Mouse (Mus musculus) cortical plate, adult 2 months (tissue): ENCODE results near the gene Trpc2. TPM values are rescaled to one million over a fixed set of nuclear protein-coding genes. Genes with fewer than 3 reads are reported as not detected.
A peak's percentile ranks its signal among the peaks of the same experiment; 100 is the strongest.

Source experiments
- H3K27ac ChIP-seq: fragments of 200-500 bp; 2 replicates; pipeline ENCODE4 v1.5.1; 2012; ENCODE audit warnings: low read length, control low read depth, inconsistent platforms; ENCODE audit not compliant: insufficient read depth
- H3K4me1 ChIP-seq: fragments of 200-500 bp; 2 replicates; pipeline ENCODE4 v1.6.1; 2011; ENCODE audit warnings: low read length; ENCODE audit not compliant: control insufficient read depth, insufficient read depth
- H3K4me3 ChIP-seq: fragments of 200-500 bp; 2 replicates; pipeline ENCODE4 v1.5.1; 2011; ENCODE audit warnings: mild to moderate bottlenecking, low read length, control low read depth; ENCODE audit not compliant: insufficient read depth
- CTCF ChIP-seq: fragments of 200-500 bp; IDR thresholded peaks from 2 replicates; pipeline ENCODE4 v1.5.1; 2011; ENCODE audit warnings: mild to moderate bottlenecking, control low read depth, low read length; ENCODE audit not compliant: insufficient read depth; ENCODE audit errors: extremely low read depth
- POLR2A ChIP-seq: fragments of 200-500 bp; IDR thresholded peaks from 2 replicates; pipeline ENCODE4 v1.6.1; 2011; ENCODE audit warnings: mild to moderate bottlenecking, low read length, control low read depth; ENCODE audit not compliant: insufficient read depth; ENCODE audit errors: extremely low read depth
- polyA plus RNA-seq: library from polyadenylated mRNA; depleted of rRNA; stranded (reverse); fragments of >200 nt; gene quantifications from 2 replicates; pipeline ENCODE4 v1.2.3, GENCODE M21; 2012

Trpc2 gene
- polyA plus RNA-seq, 1 experiment = 2.0 TPM

- H3K27ac ChIP-seq = peak within 1 kb of the TSS; percentile 51
- peak within 1 kb of the TSS; percentile 60 for H3K4me3 ChIP-seq
- H3K4me1 ChIP-seq = peaks cover 3% of the 10 kb centered on the region; the same call in 1 of the 2 replicates
- TF ChIP-seq CTCF = no peak
- peak; percentile 47 for TF ChIP-seq POLR2A
These were observed 17.6 kb upstream of the Trpc2 start, which contains the start of the genes Rnf121, Xndc1 and Xntrpc for GRCm38 (mm10) chr7:102065046-102065891. Rnf121 (minus strand) TSS chr7:102065469. Xndc1 (plus strand) TSS chr7:102065511. Xntrpc (plus strand) TSS chr7:102065713.

GRCm38 (mm10) chr7:102066363-102066762 is 16.6 kb upstream of the Trpc2 start:
- peak overlapping the region; percentile 60; the same call in 1 of the 2 replicates for H3K4me3 ChIP-seq
- H3K27ac ChIP-seq = no peak overlapping the region
- peaks cover 3% of the 10 kb centered on the region; the same call in 1 of the 2 replicates for H3K4me1 ChIP-seq
- no peak for TF ChIP-seq POLR2A

- peak; percentile 50 for TF ChIP-seq CTCF
- no peak for TF ChIP-seq POLR2A
- no peaks in the 10 kb centered on the region for H3K4me1 ChIP-seq
- H3K4me3 ChIP-seq = no peak overlapping the region
- H3K27ac ChIP-seq = no peak overlapping the region
These were observed 6.1 kb upstream of the Trpc2 start for GRCm38 (mm10) chr7:102076714-102077296.

- H3K27ac ChIP-seq = no peak overlapping the region
- TF ChIP-seq POLR2A (no peak), CTCF (peak; percentile 68)
- H3K4me1 ChIP-seq = no peaks in the 10 kb centered on the region
- H3K4me3 ChIP-seq = no peak overlapping the region
These were observed 4.4 kb upstream of the Trpc2 start for GRCm38 (mm10) chr7:102078517-102078916.

GRCm38 (mm10) chr7:102080311-102080710 is 2.6 kb upstream of the Trpc2 start:
- Histone ChIP-seq H3K4me1 (no peaks in the 10 kb centered on the region), H3K4me3 (no peak overlapping the region), H3K27ac (no peak overlapping the region)
- no peak for TF ChIP-seq CTCF
- no peak for TF ChIP-seq POLR2A

GRCm38 (mm10) chr7:102081784-102082183 is 1.1 kb upstream of the Trpc2 start:
- TF ChIP-seq POLR2A = no peak
- no peak for TF ChIP-seq CTCF
- no peaks in the 10 kb centered on the region for H3K4me1 ChIP-seq
- no peak overlapping the region for H3K27ac ChIP-seq
- H3K4me3 ChIP-seq = no peak overlapping the region

GRCm38 (mm10) chr7:102084041-102084696 is 1.3 kb downstream of the Trpc2 start:
- no peaks in the 10 kb centered on the region for H3K4me1 ChIP-seq
- TF ChIP-seq POLR2A (no peak), CTCF (no peak)
- H3K27ac ChIP-seq = no peak overlapping the region
- no peak overlapping the region for H3K4me3 ChIP-seq

GRCm38 (mm10) chr7:102087336-102087735 is 4.4 kb downstream of the Trpc2 start:
- no peak overlapping the region for H3K4me3 ChIP-seq
- no peaks in the 10 kb centered on the region for H3K4me1 ChIP-seq
- H3K27ac ChIP-seq = no peak overlapping the region
- TF ChIP-seq CTCF (no peak), POLR2A (no peak)

GRCm38 (mm10) chr7:102099760-102100661 is 17.1 kb downstream of the Trpc2 start:
- no peak overlapping the region for H3K27ac ChIP-seq
- no peak overlapping the region for H3K4me3 ChIP-seq
- TF ChIP-seq CTCF = no peak
- no peak for TF ChIP-seq POLR2A
- no peaks in the 10 kb centered on the region for H3K4me1 ChIP-seq
